Mouse (Mus musculus) forebrain, embryonic 14.5 days (tissue): ENCODE data around the gene Gm49486. TPM values are rescaled to one million over a fixed set of nuclear protein-coding genes. Genes with fewer than 3 reads are reported as not detected.
"Not testable (repeated sequence)": the region's sequence is repeated elsewhere in the genome, so short reads cannot be mapped to it uniquely, and the experiment has no call there.

ENCODE experiments used
- ATAC-seq: fragments of 200-750 bp; cut with Nextera tagmentation; 2 replicates; pipeline ENCODE4 v1.8.0; 2017; ENCODE audit warnings: mild to moderate bottlenecking, moderate library complexity
- DNase-seq: peaks from one replicate; pipeline ENCODE4 v3.0.0-alpha.2; 2015; ENCODE audit warnings: low spot score
- H3K27ac ChIP-seq: fragments of 300-500 bp; sonication (generic); 2 replicates; pipeline ENCODE4 v1.5.1; 2014; ENCODE audit warnings: low read depth, mild to moderate bottlenecking, control low read depth, low read length, moderate library complexity
- H3K27me3 ChIP-seq: fragments of 300-500 bp; sonication (generic); replicated peaks from 2 replicates; pipeline ENCODE4 v1.6.1; 2014; ENCODE audit warnings: low read length, control low read depth, mixed read lengths; ENCODE audit not compliant: control insufficient read depth, insufficient read depth
- H3K36me3 ChIP-seq: fragments of 300-500 bp; sonication (generic); 2 replicates; pipeline ENCODE4 v1.6.1; 2014; ENCODE audit warnings: low read length, control low read depth; ENCODE audit not compliant: control insufficient read depth, insufficient read depth
- H3K4me1 ChIP-seq: fragments of 300-500 bp; sonication (generic); 2 replicates; pipeline ENCODE4 v1.6.1; 2014; ENCODE audit warnings: antibody characterized with exemption, low read length, control low read depth; ENCODE audit not compliant: control insufficient read depth, insufficient read depth
- H3K4me2 ChIP-seq: fragments of 300-500 bp; sonication (generic); 2 replicates; pipeline ENCODE4 v1.6.1; 2014; ENCODE audit warnings: mild to moderate bottlenecking, control low read depth, low read length
- H3K4me3 ChIP-seq: fragments of 300-500 bp; sonication (generic); 2 replicates; pipeline ENCODE4 v1.5.1; 2014; ENCODE audit warnings: low read depth, low read length, control low read depth
- H3K9ac ChIP-seq: fragments of 300-500 bp; sonication (generic); 2 replicates; pipeline ENCODE4 v1.6.1; 2014; ENCODE audit warnings: mild to moderate bottlenecking, low read length, control low read depth, moderate library complexity
- H3K9me3 ChIP-seq: fragments of 300-500 bp; sonication (generic); replicated peaks from 2 replicates; pipeline ENCODE4 v1.6.1; 2016; ENCODE audit warnings: low read length, control low read depth, mixed read lengths; ENCODE audit not compliant: control insufficient read depth
- WGBS: fragments of 180-500 bp; shearing (Covaris S2); extraction: QIAGEN DNeasy Blood & Tissue Kit; methylation state at CpG from one replicate; pipeline ENCODE4 v1.1.7; 2014; 5-methylcytosine and 5-hydroxymethylcytosine counted together
- polyA plus RNA-seq: library from polyadenylated mRNA; unstranded; fragments of >200 nt; fragmentation: Nextera tagmentation; extraction: Ambion mirVana; gene quantifications from 2 replicates; pipeline ENCODE4 v1.2.1, GENCODE M21; 2014

Gm49486 gene
- polyA plus RNA-seq, 1 experiment from 2014 or later = 0.98 TPM

- DNase-seq (no peak), ATAC-seq (no peak)
- Histone ChIP-seq H3K36me3 (no peaks in the 10 kb centered on the region), H3K4me3 (no peak overlapping the region), H3K9me3 (no peaks in the 10 kb centered on the region), H3K27me3 (no peaks in the 10 kb centered on the region), H3K4me2 (no peak overlapping the region), H3K4me1 (no peaks in the 10 kb centered on the region), H3K9ac (no peak overlapping the region), H3K27ac (no peak overlapping the region)
- WGBS = 87% methylated on average over 6 of the region's 6 CpGs
Measured at GRCm38 (mm10) chr15:79213591-79213990, 15.6 kb upstream of the Gm49486 start.

GRCm38 (mm10) chr15:79216191-79216590 is 13.0 kb upstream of the Gm49486 start:
- 79% methylated on average over 3 of the region's 3 CpGs for WGBS
- no peak overlapping the region for H3K27ac ChIP-seq
- H3K27me3 ChIP-seq = no peaks in the 10 kb centered on the region
- no peaks in the 10 kb centered on the region for H3K9me3 ChIP-seq
- no peak overlapping the region for H3K9ac ChIP-seq
- H3K4me2 ChIP-seq = no peak overlapping the region
- DNase-seq (no peak), ATAC-seq (no peak)
- no peak overlapping the region for H3K4me3 ChIP-seq
- no peaks in the 10 kb centered on the region for H3K4me1 ChIP-seq
- no peaks in the 10 kb centered on the region for H3K36me3 ChIP-seq

- Histone ChIP-seq H3K36me3 (no peaks in the 10 kb centered on the region), H3K4me1 (no peaks in the 10 kb centered on the region), H3K27me3 (no peaks in the 10 kb centered on the region), H3K9ac (0 out of 2 replicates have a peak overlapping the region, but pooled peaks have one; percentile 17), H3K4me3 (no peak overlapping the region), H3K9me3 (no peaks in the 10 kb centered on the region), H3K27ac (no peak overlapping the region), H3K4me2 (no peak overlapping the region)
- DNase-seq = no peak
- ATAC-seq = no peak
- 0% methylated on average over 1 of the region's 1 CpGs for WGBS
Measured at GRCm38 (mm10) chr15:79219572-79219971, 9.6 kb upstream of the Gm49486 start.

GRCm38 (mm10) chr15:79223641-79224040 is 5.5 kb upstream of the Gm49486 start:
- Histone ChIP-seq H3K4me3 (no peak overlapping the region), H3K27me3 (no peaks in the 10 kb centered on the region), H3K36me3 (no peaks in the 10 kb centered on the region), H3K27ac (no peak overlapping the region), H3K9ac (no peak overlapping the region), H3K4me1 (no peaks in the 10 kb centered on the region), H3K9me3 (no peaks in the 10 kb centered on the region), H3K4me2 (no peak overlapping the region)
- WGBS = 15% methylated on average over 5 of the region's 5 CpGs
- ATAC-seq (no peak), DNase-seq (no peak)

GRCm38 (mm10) chr15:79224685-79225084 is 4.5 kb upstream of the Gm49486 start:
- Histone ChIP-seq H3K36me3 (no peaks in the 10 kb centered on the region), H3K9me3 (no peaks in the 10 kb centered on the region), H3K4me2 (no peak overlapping the region), H3K9ac (no peak overlapping the region), H3K27ac (no peak overlapping the region), H3K4me1 (peaks cover 2% of the 10 kb centered on the region; the same call in 1 of the 2 replicates), H3K4me3 (no peak overlapping the region), H3K27me3 (no peaks in the 10 kb centered on the region)
- DNase-seq (peak; percentile 82), ATAC-seq (peak; percentile 38)
- 4% methylated on average over 5 of the region's 5 CpGs for WGBS

GRCm38 (mm10) chr15:79225780-79226179 is 3.4 kb upstream of the Gm49486 start:
- H3K4me1 ChIP-seq, H3K36me3 ChIP-seq, H3K9me3 ChIP-seq, DNase-seq, H3K27ac ChIP-seq, H3K27me3 ChIP-seq, H3K4me3 ChIP-seq, H3K9ac ChIP-seq, ATAC-seq, H3K4me2 ChIP-seq: not testable (repeated sequence)
- 78% methylated on average over 2 of the region's 2 CpGs for WGBS

- ATAC-seq = no peak
- Histone ChIP-seq H3K36me3 (peaks cover 74% of the 10 kb centered on the region), H3K9ac (no peak overlapping the region), H3K4me2 (no peak overlapping the region), H3K4me1 (no peaks in the 10 kb centered on the region), H3K27me3 (no peaks in the 10 kb centered on the region), H3K27ac (no peak overlapping the region), H3K9me3 (no peaks in the 10 kb centered on the region), H3K4me3 (no peak overlapping the region)
- no peak for DNase-seq
- 79% methylated on average over 9 of the region's 9 CpGs for WGBS
Measured at GRCm38 (mm10) chr15:79235268-79235667, 6.1 kb downstream of the Gm49486 start.

GRCm38 (mm10) chr15:79238036-79238435 is 8.8 kb downstream of the Gm49486 start:
- H3K9me3 ChIP-seq = no peaks in the 10 kb centered on the region
- WGBS = 80% methylated on average over 6 of the region's 6 CpGs
- ATAC-seq (no peak), DNase-seq (no peak)
- H3K27me3 ChIP-seq = no peaks in the 10 kb centered on the region
- H3K9ac ChIP-seq = no peak overlapping the region
- H3K4me1 ChIP-seq = no peaks in the 10 kb centered on the region
- peaks cover 71% of the 10 kb centered on the region for H3K36me3 ChIP-seq
- H3K27ac ChIP-seq = no peak overlapping the region
- H3K4me3 ChIP-seq = no peak overlapping the region
- no peak overlapping the region for H3K4me2 ChIP-seq

GRCm38 (mm10) chr15:79242574-79243233 is 13.5 kb downstream of the Gm49486 start:
- no peaks in the 10 kb centered on the region for H3K4me1 ChIP-seq
- DNase-seq (no peak), ATAC-seq (no peak)
- no peaks in the 10 kb centered on the region for H3K9me3 ChIP-seq
- H3K9ac ChIP-seq = no peak overlapping the region
- H3K27ac ChIP-seq = no peak overlapping the region
- H3K27me3 ChIP-seq = no peaks in the 10 kb centered on the region
- H3K4me2 ChIP-seq = no peak overlapping the region
- H3K4me3 ChIP-seq = no peak overlapping the region
- WGBS = 75% methylated on average over 13 of the region's 13 CpGs
- peaks cover 68% of the 10 kb centered on the region for H3K36me3 ChIP-seq
